Mouse (Mus musculus): ENCODE measurements around the gene Apoc1. TPM values are rescaled to one million over a fixed set of nuclear protein-coding genes. Genes with fewer than 3 reads are reported as not detected.
A peak's percentile ranks its signal among the peaks of the same experiment; 100 is the strongest.

The Apoc1 gene
- polyA plus RNA-seq, 1 experiment from 2014 or later: 43.2 TPM

DNA sequence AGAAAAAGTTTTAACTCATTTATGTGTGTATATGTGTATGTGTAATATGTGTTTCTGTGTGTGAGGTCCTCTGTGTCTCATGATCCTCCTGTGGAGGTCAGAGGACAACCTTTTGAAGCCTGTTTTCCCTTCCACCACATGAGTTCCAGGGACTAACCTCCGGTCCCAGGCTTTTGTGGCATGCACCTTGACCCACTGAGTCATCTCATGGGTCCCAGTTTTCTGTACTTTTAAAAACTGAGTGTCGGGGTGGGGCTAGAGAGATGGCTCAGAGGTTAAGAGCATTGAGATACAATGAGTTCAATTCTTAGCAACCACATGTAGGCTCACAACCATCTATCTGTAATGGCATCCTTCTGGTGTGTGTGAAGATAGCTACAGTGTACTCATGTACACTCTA is 11.8 kb downstream of the Apoc1 start:
- WGBS: 67% methylated on average over 2 of the region's 2 CpGs
- H3K27ac ChIP-seq (ENCODE audit: low read length): no peak overlapping the region; the same call in 1 of the 2 replicates
- H3K4me2 ChIP-seq (ENCODE audit: low read depth, low read length): no peak overlapping the region
- ATAC-seq: peak; percentile 34
- H3K9me3 ChIP-seq (ENCODE audit: control insufficient read depth, low read length): no peaks in the 10 kb centered on the region
- H3K27me3 ChIP-seq (replicated peaks; ENCODE audit: control insufficient read depth, insufficient read depth, low read length): no peaks in the 10 kb centered on the region
- no peak overlapping the region for H3K9ac ChIP-seq (ENCODE audit: low read depth, low read length)
- no peaks in the 10 kb centered on the region for H3K36me3 ChIP-seq (ENCODE audit: control insufficient read depth, insufficient read depth, low read length)
- no peak overlapping the region for H3K4me3 ChIP-seq (ENCODE audit: low read length)
- H3K4me1 ChIP-seq (ENCODE audit: control insufficient read depth, insufficient read depth, low read length): peaks cover 12% of the 10 kb centered on the region; the same call in 1 of the 2 replicates

DNA sequence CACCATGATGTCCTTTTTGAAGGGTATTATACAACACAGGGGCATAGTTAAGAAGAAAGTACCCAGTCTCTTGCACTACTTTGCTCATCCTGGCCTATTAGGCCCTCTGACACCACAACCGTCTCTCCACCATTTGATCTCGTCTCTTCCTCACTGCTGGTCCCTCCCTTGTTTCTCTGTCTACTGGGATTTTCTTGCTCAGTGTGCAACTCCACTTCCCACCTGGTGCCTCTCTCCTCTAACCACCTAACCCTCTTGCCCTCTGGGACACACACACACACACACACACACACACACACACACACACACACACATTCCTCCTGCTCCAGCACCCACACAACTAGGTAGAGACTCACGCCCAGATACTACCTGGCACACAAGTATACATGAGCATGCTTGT is 13.6 kb downstream of the Apoc1 start:
- H3K36me3 ChIP-seq (ENCODE audit: control insufficient read depth, insufficient read depth, low read length): no peaks in the 10 kb centered on the region
- 92% methylated on average over 3 of the region's 3 CpGs for WGBS
- H3K4me1 ChIP-seq (ENCODE audit: control insufficient read depth, insufficient read depth, low read length): peaks cover 12% of the 10 kb centered on the region; the same call in 1 of the 2 replicates
- H3K27me3 ChIP-seq (replicated peaks; ENCODE audit: control insufficient read depth, insufficient read depth, low read length): no peaks in the 10 kb centered on the region
- H3K4me3 ChIP-seq (ENCODE audit: low read length): no peak overlapping the region
- H3K4me2 ChIP-seq (ENCODE audit: low read depth, low read length): no peak overlapping the region
- H3K27ac ChIP-seq (ENCODE audit: low read length): no peak overlapping the region
- no peak overlapping the region for H3K9ac ChIP-seq (ENCODE audit: low read depth, low read length)
- ATAC-seq: no peak
- H3K9me3 ChIP-seq (ENCODE audit: control insufficient read depth, low read length): no peaks in the 10 kb centered on the region

DNA sequence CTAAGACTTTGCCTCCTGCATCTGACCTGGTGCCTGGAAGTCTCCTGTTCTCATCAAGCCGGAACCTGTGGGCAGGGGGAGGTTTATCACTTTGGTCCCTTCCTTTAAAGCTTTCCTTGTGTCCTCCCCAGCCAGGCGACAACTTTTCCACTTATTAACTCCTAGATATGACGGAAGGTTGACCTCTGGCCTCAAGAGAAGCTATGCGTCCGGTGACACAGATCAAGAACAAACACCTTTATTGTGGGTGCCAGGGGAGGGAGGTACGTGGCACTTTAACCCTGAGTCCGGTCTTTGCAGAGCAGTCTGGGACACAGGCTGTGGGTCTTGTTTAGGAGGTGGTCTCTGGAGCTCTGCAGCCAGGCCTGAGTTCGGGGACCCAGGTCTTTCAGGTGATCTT is 14.6 kb downstream of the Apoc1 start, which contains the start of gene Apoc2:
Gene Apoc2, minus strand, starts transcription at position 70 of the 400 bp plus-strand sequence.
- no peaks in the 10 kb centered on the region for H3K36me3 ChIP-seq (ENCODE audit: control insufficient read depth, insufficient read depth, low read length)
- H3K27me3 ChIP-seq (replicated peaks; ENCODE audit: control insufficient read depth, insufficient read depth, low read length): no peaks in the 10 kb centered on the region
- H3K27ac ChIP-seq (ENCODE audit: low read length): peak within 1 kb of the TSS; percentile 73
- H3K9ac ChIP-seq (ENCODE audit: low read depth, low read length): no peak within 1 kb of the TSS
- H3K4me3 ChIP-seq (ENCODE audit: low read length): no peak within 1 kb of the TSS; the same call in 1 of the 2 replicates
- 46% methylated on average over 8 of the region's 8 CpGs for WGBS
- no peak within 1 kb of the TSS for H3K4me2 ChIP-seq (ENCODE audit: low read depth, low read length)
- peak; percentile 54 for ATAC-seq
- peaks cover 12% of the 10 kb centered on the region; the same call in 1 of the 2 replicates for H3K4me1 ChIP-seq (ENCODE audit: control insufficient read depth, insufficient read depth, low read length)
- no peaks in the 10 kb centered on the region for H3K9me3 ChIP-seq (ENCODE audit: control insufficient read depth, low read length)

DNA sequence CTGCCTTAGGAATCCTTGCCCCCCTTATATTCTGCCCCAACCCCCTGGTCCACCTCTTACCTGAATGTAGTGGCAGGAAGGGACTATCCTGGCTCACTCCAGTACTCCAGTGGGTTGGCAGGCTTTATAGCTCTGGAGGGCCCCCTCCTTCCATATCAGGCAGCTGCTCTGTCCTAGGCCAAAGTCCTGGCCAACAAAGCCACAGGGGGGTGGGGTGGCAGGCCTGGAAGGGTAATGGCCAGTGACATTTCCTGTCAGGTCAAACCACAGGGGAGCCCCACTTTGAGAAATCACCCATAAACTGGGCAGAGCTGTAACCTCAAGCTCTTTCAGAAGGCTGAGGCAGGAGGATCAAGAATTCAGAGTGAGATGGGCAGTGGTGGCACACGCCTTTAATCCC is 15.8 kb downstream of the Apoc1 start:
- H3K4me2 ChIP-seq (ENCODE audit: low read depth, low read length): peak overlapping the region; percentile 11; the same call in 1 of the 2 replicates
- 81% methylated on average over 1 of the region's 1 CpGs for WGBS
- peak; percentile 79 for ATAC-seq
- H3K27me3 ChIP-seq (replicated peaks; ENCODE audit: control insufficient read depth, insufficient read depth, low read length): no peaks in the 10 kb centered on the region
- H3K4me3 ChIP-seq (ENCODE audit: low read length): peak overlapping the region; percentile 28
- H3K9me3 ChIP-seq (ENCODE audit: control insufficient read depth, low read length): no peaks in the 10 kb centered on the region
- H3K4me1 ChIP-seq (ENCODE audit: control insufficient read depth, insufficient read depth, low read length): peaks cover 12% of the 10 kb centered on the region; the same call in 1 of the 2 replicates
- peak overlapping the region; percentile 46 for H3K9ac ChIP-seq (ENCODE audit: low read depth, low read length)
- no peaks in the 10 kb centered on the region for H3K36me3 ChIP-seq (ENCODE audit: control insufficient read depth, insufficient read depth, low read length)
- no peak overlapping the region; the same call in 1 of the 2 replicates for H3K27ac ChIP-seq (ENCODE audit: low read length)

DNA sequence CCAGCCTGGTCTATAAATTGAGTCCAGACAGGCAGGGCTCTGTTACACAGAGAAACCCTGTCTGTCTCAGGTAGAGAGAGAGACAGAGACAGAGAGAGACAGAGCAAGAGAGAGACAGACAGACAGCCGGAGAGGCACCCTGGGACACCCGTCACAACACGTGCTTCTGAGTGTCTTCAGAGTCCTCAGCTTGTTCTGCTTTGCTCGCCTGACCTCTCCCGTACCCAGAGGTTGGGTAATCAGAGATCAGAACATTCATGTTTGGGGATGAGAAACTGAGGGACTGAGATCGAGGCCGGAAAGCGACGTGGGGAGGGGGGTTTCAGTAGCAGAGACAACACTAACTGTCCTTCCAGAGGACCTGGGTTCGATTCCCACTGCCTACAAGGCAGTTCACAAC is 16.6 kb downstream of the Apoc1 start:
- H3K36me3 ChIP-seq (ENCODE audit: control insufficient read depth, insufficient read depth, low read length): no peaks in the 10 kb centered on the region
- H3K9me3 ChIP-seq (ENCODE audit: control insufficient read depth, low read length): no peaks in the 10 kb centered on the region
- H3K9ac ChIP-seq (ENCODE audit: low read depth, low read length): no peak overlapping the region
- peak overlapping the region; percentile 28 for H3K4me3 ChIP-seq (ENCODE audit: low read length)
- ATAC-seq: no peak
- peaks cover 9% of the 10 kb centered on the region; the same call in 1 of the 2 replicates for H3K4me1 ChIP-seq (ENCODE audit: control insufficient read depth, insufficient read depth, low read length)
- H3K4me2 ChIP-seq (ENCODE audit: low read depth, low read length): no peak overlapping the region
- no peaks in the 10 kb centered on the region for H3K27me3 ChIP-seq (replicated peaks; ENCODE audit: control insufficient read depth, insufficient read depth, low read length)
- no peak overlapping the region for H3K27ac ChIP-seq (ENCODE audit: low read length)
- WGBS: 86% methylated on average over 10 of the region's 10 CpGs

DNA sequence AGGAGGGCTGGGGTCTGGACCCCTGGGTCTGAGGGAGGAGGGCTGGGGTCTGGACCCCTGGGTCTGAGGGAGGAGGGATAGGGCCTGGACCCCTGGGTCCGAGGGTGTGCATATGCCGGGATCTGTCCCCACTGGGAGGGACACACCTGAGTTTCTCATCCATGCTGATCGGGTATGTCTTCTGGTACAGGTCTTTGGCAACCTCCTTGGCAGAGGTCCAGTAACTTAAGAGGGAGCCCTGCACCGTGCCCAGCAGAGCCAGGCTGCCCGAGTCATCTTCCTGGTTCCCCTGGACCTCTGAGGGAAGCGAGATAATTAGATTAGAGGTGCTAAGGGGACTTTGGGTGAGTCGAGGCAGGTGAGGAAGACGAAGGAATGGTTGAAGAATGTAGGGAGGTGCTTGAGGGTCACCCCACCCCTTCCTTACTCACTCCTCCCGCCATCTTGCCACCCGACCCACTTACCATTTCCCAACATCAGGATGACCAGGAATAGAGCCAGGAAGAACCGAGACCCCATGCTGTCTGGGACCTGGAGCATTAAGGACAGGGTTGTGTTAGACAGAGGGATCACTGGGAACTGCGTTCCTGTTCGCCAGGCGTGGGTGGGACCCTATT is 19.3 kb downstream of the Apoc1 start:
- Histone ChIP-seq H3K9me3 (ENCODE audit: control insufficient read depth, low read length) (no peaks in the 10 kb centered on the region), H3K4me1 (ENCODE audit: control insufficient read depth, insufficient read depth, low read length) (peaks cover 14% of the 10 kb centered on the region; the same call in 1 of the 2 replicates), H3K4me3 (ENCODE audit: low read length) (no peak overlapping the region), H3K4me2 (ENCODE audit: low read depth, low read length) (no peak overlapping the region), H3K27me3 (replicated peaks; ENCODE audit: control insufficient read depth, insufficient read depth, low read length) (no peaks in the 10 kb centered on the region), H3K27ac (ENCODE audit: low read length) (no peak overlapping the region), H3K36me3 (ENCODE audit: control insufficient read depth, insufficient read depth, low read length) (no peaks in the 10 kb centered on the region), H3K9ac (ENCODE audit: low read depth, low read length) (no peak overlapping the region)
- 63% methylated on average over 14 of the region's 14 CpGs for WGBS
- ATAC-seq: no peak

DNA sequence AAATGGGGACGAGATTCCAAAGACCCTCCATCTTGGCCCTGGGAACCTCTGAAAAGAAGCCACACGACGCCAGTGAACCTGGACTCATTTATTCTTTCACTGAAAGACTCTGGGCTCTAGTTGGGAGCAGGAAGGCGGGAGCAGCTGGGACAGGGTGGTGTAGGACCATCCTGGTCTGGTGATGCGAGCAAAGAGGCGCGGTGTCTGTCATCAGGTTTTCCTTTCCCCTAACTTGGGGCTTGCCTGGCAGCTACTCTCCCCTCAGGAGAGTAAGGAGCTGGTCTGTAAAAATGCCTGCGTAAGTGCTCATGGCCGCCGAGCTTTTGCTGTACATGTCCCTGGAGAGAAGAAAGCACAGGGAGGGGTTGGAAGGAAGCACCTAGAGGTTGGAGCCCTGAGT is 20.9 kb downstream of the Apoc1 start:
- no peaks in the 10 kb centered on the region for H3K27me3 ChIP-seq (replicated peaks; ENCODE audit: control insufficient read depth, insufficient read depth, low read length)
- no peak overlapping the region for H3K27ac ChIP-seq (ENCODE audit: low read length)
- no peak for ATAC-seq
- WGBS: 76% methylated on average over 10 of the region's 10 CpGs
- H3K4me1 ChIP-seq (ENCODE audit: control insufficient read depth, insufficient read depth, low read length): 0 out of 2 replicates have a peak, but pooled peaks cover 5% of the 10 kb centered on the region
- no peaks in the 10 kb centered on the region for H3K9me3 ChIP-seq (ENCODE audit: control insufficient read depth, low read length)
- no peak overlapping the region for H3K4me3 ChIP-seq (ENCODE audit: low read length)
- H3K9ac ChIP-seq (ENCODE audit: low read depth, low read length): no peak overlapping the region
- no peaks in the 10 kb centered on the region for H3K36me3 ChIP-seq (ENCODE audit: control insufficient read depth, insufficient read depth, low read length)
- no peak overlapping the region for H3K4me2 ChIP-seq (ENCODE audit: low read depth, low read length)

DNA sequence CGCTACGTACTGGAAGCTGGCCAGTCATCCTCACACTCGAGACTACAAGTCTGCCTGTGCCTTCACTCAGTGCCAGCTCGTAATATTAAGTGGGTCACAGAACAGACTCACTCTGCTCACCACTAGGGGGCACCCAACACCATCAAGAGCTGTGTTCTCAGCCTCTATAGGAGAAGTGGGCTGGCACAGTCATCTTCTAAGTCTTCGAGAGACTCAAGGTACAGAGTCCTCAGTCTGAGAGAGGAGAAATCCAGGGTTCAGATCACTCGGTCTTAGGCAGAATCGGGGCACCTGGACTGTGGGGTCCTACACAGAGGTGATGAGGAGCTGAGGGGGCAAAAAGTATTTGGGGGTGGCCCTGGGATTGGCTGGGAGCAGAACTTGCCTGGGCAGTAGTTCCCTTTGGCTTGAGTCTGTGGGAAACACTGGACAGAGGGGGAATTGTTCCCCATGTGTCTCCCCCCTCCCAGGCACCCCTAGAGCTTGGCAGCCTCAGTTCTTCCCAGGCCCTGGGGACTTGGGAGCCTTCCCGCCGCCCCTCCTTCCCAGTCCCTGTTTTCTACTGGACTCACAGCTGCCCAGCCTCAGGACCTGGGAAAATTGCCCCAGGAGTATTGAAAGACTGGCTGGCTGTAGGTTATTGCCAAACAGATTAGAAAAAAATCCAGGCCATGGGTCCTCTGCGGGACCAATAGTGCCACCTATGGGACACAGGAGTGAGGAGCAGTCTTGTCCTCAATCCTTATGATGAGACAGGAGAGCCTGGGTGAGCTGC is 23.3 kb downstream of the Apoc1 start:
- peak overlapping the region; percentile 84 for H3K27ac ChIP-seq (ENCODE audit: low read length)
- H3K4me3 ChIP-seq (ENCODE audit: low read length): no peak overlapping the region
- no peaks in the 10 kb centered on the region for H3K27me3 ChIP-seq (replicated peaks; ENCODE audit: control insufficient read depth, insufficient read depth, low read length)
- H3K9ac ChIP-seq (ENCODE audit: low read depth, low read length): peak overlapping the region; percentile 63
- no peaks in the 10 kb centered on the region for H3K9me3 ChIP-seq (ENCODE audit: control insufficient read depth, low read length)
- peak overlapping the region; percentile 39 for H3K4me2 ChIP-seq (ENCODE audit: low read depth, low read length)
- H3K4me1 ChIP-seq (ENCODE audit: control insufficient read depth, insufficient read depth, low read length): peaks cover 11% of the 10 kb centered on the region
- H3K36me3 ChIP-seq (ENCODE audit: control insufficient read depth, insufficient read depth, low read length): no peaks in the 10 kb centered on the region
- 7% methylated on average over 10 of the region's 10 CpGs for WGBS
- peak; percentile 83 for ATAC-seq

DNA sequence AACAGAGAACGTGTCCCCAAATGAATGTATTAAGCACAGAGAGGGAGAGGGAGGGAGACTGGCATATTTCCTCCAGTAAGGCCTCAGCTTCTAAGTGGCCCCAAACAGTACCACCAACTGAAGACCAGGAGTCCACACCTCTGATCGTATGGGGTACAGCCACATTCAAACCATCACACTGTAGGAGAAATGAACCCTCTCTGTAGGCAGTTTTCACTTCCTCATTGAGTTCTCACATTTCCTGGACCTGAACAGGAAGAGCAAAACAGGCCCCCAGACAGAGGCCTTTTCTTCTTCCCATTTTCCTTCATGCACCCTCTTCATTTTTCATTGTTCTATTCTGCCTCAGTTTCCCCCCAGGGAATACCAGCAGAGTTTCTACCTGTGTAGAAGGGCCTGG is 25.0 kb downstream of the Apoc1 start:
- Histone ChIP-seq H3K9ac (ENCODE audit: low read depth, low read length) (no peak overlapping the region), H3K4me2 (ENCODE audit: low read depth, low read length) (no peak overlapping the region), H3K27ac (ENCODE audit: low read length) (no peak overlapping the region), H3K9me3 (ENCODE audit: control insufficient read depth, low read length) (no peaks in the 10 kb centered on the region), H3K4me3 (ENCODE audit: low read length) (no peak overlapping the region), H3K27me3 (replicated peaks; ENCODE audit: control insufficient read depth, insufficient read depth, low read length) (no peaks in the 10 kb centered on the region), H3K36me3 (ENCODE audit: control insufficient read depth, insufficient read depth, low read length) (no peaks in the 10 kb centered on the region), H3K4me1 (ENCODE audit: control insufficient read depth, insufficient read depth, low read length) (peaks cover 20% of the 10 kb centered on the region)
- ATAC-seq: no peak
- WGBS: 68% methylated on average over 2 of the region's 2 CpGs
